13 mouse cellular contexts compared by ENCODE assay signal in the genomic region with DNA sequence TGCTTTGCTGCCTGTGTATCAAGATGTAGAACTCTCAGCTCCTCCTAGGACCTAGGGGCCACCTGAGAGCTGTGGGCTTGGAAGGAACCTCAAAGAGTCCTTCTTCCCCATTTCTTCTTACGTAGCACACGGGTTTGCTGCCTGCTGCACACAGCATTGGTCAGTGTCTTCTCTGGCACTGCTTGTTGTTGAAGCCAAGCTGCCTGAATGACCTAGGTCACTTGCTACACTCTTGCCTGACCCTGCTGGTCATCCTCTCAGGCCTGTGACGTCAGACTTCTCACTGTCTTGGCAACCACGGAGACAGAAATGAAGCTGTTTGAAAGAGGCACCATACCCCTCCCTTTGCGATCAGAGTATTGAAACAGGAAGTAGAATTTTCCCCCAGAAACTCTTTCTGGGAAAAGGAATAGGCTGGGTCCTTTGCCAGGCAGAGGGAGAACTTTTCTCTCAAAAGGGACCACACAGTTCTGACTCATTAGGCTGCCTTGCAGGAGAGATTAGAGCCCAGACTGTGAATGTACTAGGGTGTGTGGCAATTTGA. TPM values are rescaled to one million over a fixed set of nuclear protein-coding genes. Genes with fewer than 3 reads are reported as not detected.
A peak's percentile ranks its signal among the peaks of the same experiment; 100 is the strongest.
DNase-seq lines count a peak whose midpoint lies in the region; ATAC-seq and TF ChIP-seq lines count a peak whose summit lies in the region.
"Had no signal": no experiment of that assay in that cellular context is flagged by ENCODE, and none has a peak within 500 bp of the region (broad histone marks: within the 10 kb centered on the region; RNA-seq: fewer than 3 reads in every experiment).

No protein-coding gene starts in this region.

- peak; percentile 13 for DNase-seq in heart, adult 8-10 months (ENCODE audit: low spot score)
- DNase-seq in heart, postnatal 4 days = no peak
- DNase-seq in 3T3-L1 (ENCODE audit: low read depth, low spot score) = peak; percentile 68
- peak; percentile 10 for DNase-seq in Patski (ENCODE audit: low read depth, low spot score)
- peak; percentile 32 for DNase-seq in lung, postnatal 25 days (ENCODE audit: low spot score)
- DNase-seq in urinary bladder, adult 2 months (ENCODE audit: low spot score) = no peak
- no peak for DNase-seq in left cerebral cortex, postnatal 4 days
- DNase-seq in urinary bladder, adult 18-20 months (ENCODE audit: low spot score in 2 of 2) = no peak
- DNase-seq: kidney, adult 9 months; liver, embryonic 13.5 days had no signal

- H3K27me3 ChIP-seq in Patski = no peaks in the 10 kb centered on the region
- H3K27me3 ChIP-seq: hindbrain, embryonic 15.5 days; midbrain, embryonic 13.5 days had no signal

- in situ Hi-C loops in Patski (cut with MboI; ENCODE audit: low pct_unique_long_range_greater_than_20kb) = no loop called here

- ATAC-seq in Patski = no peak
- ATAC-seq: forebrain, embryonic 14.5 days; midbrain, embryonic 13.5 days had no signal

- TF ChIP-seq CTCF in Patski (IDR thresholded peaks at IDR 0.05) = no peak

- intact Hi-C loops in left cerebral cortex, postnatal 4 days (cut with DNase I) = no loop called here

- POLR2A ChIA-PET in Patski (lab: Charles Lee) = no interaction called here

- CTCF ChIA-PET in Patski (lab: Charles Lee) = no interaction called here

RNA-seq across cellular contexts. Expression of a gene that starts 27.0 kb away (rescaled TPM):
- 1 to 10 TPM; 2.1 to 3.1 (median 2.7) TPM for total RNA-seq in heart, adult 8-10 months (2022)
- total RNA-seq in heart, postnatal 4 days (2021) = 1 to 10 TPM; 3.6 to 5.2 TPM
- 10.3 TPM for polyA plus RNA-seq in Patski (2021)
- polyA plus RNA-seq in urinary bladder, adult 2 months (2012; rRNA removed) = 6.1 and 8.2 TPM in 2 replicates
- 10 to 100 TPM; 22.4 to 26.0 TPM for total RNA-seq in left cerebral cortex, postnatal 4 days (2021)

Comparison
In these comparisons a context has a peak if more than half of its experiments do, and no peak if none do; other contexts are left out.
1. DNase-seq: peak in heart, adult 8-10 months (single experiment), 3T3-L1 (single experiment), Patski (single experiment) and lung, postnatal 25 days (single experiment); none in heart, postnatal 4 days (single experiment), urinary bladder, adult 2 months (single experiment), left cerebral cortex, postnatal 4 days (single experiment) and urinary bladder, adult 18-20 months (0 of 2).